Mouse (Mus musculus): Measurements from ENCODE around the gene Rpl11.

Rpl11 gene

DNA sequence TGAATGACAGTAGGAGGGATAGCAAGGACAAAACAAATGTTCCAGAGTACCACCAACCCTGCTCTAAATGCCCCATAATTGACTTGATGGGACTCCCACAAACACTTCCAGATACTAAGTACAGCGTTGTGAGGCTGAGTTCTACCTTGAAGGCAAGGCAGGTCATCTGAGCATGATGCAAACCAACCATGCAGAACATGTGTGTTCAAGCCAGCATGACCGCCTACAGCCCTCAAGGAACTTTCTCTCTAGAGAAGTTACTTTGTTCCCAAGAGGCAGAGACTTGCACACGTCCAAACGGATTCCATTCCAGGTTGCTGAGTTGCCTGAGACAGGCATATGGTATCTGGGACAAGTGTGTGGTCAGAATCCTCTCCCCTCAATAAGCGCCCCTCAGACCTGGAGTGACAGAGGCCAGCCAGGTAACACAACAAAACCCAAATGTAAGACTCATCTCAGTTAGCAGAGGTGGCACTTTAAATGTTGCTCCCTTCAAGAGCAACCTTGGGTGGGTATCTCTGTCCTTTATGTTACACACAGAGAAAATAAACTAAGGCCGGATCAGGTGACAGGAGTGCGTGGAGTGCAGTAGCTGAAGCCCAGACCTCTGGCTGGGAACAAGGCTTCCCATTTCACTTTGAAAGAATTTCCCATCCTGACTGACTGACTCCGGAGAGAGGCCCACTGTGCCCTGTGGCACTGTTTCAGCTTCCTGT is 25.7 kb downstream of the Rpl11 start:
- DNase-seq (ENCODE audit: low spot score in 2 of 2): no peak

- DNase-seq (ENCODE audit: low spot score in 2 of 2): no peak
These were observed 27.9 kb downstream of the Rpl11 start for GRCm38 (mm10) chr4:136025350-136025749.

DNA sequence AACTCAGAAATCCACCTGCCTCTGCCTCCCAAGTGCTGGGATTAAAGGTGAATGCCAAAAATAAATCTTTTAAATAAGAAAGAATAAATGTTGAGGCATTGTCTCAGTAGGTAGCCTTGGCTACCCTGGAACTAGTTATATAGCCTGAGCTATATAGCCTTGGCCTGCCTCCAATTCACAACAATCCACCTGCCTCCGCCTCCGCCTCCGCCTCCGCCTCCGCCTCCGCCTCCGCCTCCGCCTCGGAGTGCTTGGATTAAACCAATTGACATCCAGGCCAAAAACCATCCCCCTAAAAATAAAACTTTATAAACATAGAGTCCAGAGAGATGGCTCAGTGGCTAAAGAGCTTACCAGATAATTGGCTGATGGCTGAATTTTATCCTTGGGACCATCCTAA is 30.3 kb downstream of the Rpl11 start:
- DNase-seq (ENCODE audit: low spot score in 2 of 2): no peak

DNA sequence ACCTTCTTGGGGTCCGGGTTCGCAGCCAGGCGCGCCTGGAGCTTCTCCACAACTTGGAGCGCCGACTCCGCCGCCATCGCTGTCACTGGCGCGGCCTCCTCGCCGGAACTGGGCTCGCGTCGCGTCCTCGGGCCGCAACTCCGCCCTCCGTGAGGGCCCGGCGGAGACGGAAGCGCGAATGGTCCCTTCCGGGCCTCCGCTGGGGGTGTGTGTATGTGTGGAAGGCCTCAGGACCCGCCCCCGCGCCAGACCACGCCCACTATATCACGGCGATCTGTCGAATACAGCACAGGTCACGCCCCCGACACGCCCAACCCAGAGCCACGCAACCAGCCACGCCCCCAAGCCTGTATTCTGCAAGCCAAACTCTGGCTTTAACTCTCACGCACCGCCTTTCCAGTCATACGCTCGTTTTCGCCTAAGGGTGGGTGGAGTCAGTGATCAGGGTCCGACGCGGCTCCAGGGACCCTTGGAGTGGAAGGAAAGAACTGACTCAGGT is 31.6 kb downstream of the Rpl11 start, which contains the start of gene Eloa:
Gene Eloa (minus strand): TSS at position 215 of the 499 bp plus-strand sequence.
- DNase-seq (ENCODE audit: low spot score in 2 of 2): peak; percentile 100

DNA sequence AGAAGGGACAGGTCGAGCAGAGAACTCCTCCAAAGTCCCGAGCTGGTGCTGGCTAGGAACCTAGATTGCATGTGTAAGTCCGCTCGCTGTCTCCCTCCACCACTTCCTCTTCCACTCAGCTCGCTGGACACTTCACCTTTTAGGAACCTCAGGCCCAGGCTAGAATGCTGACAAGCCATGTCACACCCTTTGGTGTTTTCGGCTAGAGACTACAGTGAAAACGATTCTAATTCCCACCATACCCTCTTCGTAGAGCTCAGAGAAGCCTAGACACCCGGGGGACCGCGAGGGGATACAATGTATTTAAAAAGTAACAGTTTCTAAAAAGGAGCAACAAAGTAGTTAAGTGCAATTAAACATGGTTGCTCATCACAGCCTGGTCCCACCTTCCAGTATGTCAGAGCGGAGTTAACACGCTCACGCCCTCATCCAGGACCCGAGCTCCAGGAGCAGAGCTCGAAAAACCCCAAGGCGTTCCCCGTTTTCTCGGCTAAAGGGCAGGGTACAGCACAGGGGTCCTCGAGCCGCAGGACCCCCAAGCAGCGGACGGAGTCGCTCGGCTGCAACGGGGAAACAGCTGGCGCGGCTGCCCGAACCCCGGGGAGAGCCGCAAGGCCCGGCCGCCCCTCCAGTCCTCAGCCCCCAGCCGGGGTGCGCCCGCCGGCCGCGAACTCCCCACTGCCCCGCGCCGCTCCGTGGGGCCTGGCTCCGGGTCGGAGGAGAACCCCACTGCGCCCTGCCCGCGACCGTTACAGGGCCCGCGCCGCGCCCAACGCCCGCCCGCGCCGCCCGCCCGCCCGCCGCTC is 32.3 kb downstream of the Rpl11 start:
- peak; percentile 13 to 26 for DNase-seq (ENCODE audit: low spot score in 2 of 2)

DNA sequence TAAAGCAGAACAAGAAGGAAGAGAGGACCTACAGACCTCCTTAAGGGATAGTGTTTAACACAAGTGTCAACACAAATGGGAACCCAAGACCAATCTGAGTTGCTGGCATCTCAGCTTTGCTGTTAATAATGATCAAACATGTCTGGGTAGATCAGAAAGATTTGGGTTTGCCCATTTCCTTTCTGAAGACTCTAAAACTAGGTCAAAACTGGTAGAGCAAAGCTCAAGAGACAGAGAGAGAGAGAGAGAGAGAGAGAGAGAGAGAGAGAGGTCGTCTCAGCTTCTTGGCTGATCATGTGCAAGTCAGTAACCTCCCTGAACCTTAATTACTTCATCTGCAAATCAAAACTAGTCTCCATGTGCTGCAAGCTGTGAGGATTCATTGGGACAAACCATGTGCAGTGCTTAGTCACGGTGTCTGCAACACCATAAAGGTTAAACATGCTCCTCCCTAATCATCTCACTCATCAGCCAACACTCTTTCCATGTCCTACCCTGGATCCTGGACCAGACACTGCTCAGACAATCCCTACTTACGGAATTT is 37.1 kb downstream of the Rpl11 start:
- no peak for DNase-seq (ENCODE audit: low spot score in 2 of 2)

DNA sequence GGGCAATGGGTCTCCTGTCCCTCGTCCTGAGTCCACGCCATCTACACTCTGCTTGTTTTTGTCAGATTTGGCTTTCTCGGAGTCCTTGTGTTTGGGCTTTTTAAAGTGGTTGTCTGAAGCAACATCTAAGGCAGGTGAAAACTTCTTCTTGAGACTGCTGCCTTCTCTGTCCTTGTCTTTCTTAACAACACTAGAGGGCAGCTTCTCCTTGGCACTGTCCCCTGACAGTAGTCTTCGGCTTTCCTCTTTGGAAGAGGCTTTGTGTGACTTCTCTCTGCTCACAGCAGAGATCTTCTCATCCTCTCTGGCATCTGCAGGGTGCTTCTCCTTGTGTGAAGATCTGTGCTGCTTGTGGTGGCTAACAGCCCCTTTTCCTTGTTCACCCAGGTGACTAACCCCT is 42.6 kb downstream of the Rpl11 start:
- DNase-seq (ENCODE audit: low spot score in 2 of 2): no peak

- DNase-seq (ENCODE audit: low spot score in 2 of 2): no peak
These were observed 44.3 kb downstream of the Rpl11 start for GRCm38 (mm10) chr4:136008782-136009447.

DNA sequence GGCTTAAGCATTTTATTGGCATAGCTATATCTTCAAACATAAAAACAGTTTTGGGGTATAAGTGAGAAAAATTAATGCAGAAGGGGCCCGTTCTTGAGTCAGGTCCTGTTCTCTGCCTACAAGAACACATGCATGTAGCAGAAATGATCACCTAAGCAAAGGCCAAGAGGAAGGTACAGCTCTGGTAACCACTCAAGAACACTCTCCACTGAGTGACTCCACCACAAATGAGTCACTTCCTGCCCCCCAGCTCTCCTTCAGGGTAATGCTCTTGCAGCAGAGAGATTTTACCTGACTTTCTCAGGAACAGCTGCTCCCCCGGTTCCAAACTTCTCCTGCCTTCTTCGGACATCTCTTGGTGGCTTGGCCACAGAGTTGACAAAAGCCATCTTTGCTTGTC is 46.4 kb downstream of the Rpl11 start:
- DNase-seq (ENCODE audit: low spot score in 2 of 2): no peak

GRCm38 (mm10) chr4:136004921-136005320 is 48.3 kb downstream of the Rpl11 start:
- DNase-seq (ENCODE audit: low spot score in 2 of 2): no peak

GRCm38 (mm10) chr4:136004107-136004675 is 49.0 kb downstream of the Rpl11 start:
- DNase-seq (ENCODE audit: low spot score in 2 of 2): no peak

GRCm38 (mm10) chr4:135995118-135995517 is 58.1 kb downstream of the Rpl11 start:
- DNase-seq (ENCODE audit: low spot score in 2 of 2): no peak

- no peak for DNase-seq (ENCODE audit: low spot score in 2 of 2)
These were observed 59.3 kb downstream of the Rpl11 start for GRCm38 (mm10) chr4:135993941-135994340.

- no peak for DNase-seq (ENCODE audit: low spot score in 2 of 2)
These were observed 65.5 kb downstream of the Rpl11 start for GRCm38 (mm10) chr4:135987714-135988113.

DNA sequence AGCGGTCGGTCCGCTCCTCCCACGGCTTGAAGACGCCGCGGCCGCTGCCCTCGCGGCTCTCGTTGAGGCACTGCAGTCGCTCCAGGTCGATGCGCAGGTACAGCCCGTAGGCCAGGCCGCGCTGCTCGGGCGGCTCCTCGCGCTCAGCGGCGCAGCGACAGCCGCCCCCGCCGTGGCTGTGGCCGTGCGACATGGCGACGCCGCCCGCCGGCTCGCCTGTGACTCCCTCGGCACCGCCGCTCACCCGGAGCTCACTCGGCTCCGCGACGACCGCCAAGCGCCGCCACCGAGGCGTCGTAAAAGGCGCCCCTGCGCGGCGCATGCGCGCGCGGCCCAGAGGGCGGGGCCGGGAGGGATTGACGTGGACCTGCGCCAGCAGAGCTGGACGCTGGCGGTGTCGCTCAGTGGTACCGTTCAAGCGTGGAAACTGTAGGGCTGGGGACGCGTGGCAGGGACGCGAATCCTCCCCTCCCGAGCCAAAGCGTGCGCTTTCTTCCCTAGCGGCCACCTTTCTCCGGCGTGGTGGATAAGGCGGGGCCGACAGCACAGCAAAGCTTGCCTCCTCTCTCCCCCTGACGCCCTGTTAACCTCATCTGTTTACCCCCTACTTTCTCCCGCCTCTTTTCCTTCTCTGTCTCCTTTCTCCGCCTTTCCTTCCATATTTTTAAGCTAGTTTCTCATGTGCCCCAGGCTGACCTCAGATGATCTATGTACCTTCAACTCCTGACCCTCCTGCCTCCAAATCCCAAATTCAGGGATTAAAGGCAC is 66.1 kb downstream of the Rpl11 start, which contains the start of gene Pithd1:
Gene Pithd1 (minus strand): TSS at position 322 of the 768 bp plus-strand sequence.
- peak; percentile 89 to 91 for DNase-seq (ENCODE audit: low spot score in 2 of 2)

GRCm38 (mm10) chr4:135986301-135986942 is 66.8 kb downstream of the Rpl11 start:
- DNase-seq (ENCODE audit: low spot score in 2 of 2): no peak

GRCm38 (mm10) chr4:135985769-135986168 is 67.5 kb downstream of the Rpl11 start:
- no peak for DNase-seq (ENCODE audit: low spot score in 2 of 2)

DNA sequence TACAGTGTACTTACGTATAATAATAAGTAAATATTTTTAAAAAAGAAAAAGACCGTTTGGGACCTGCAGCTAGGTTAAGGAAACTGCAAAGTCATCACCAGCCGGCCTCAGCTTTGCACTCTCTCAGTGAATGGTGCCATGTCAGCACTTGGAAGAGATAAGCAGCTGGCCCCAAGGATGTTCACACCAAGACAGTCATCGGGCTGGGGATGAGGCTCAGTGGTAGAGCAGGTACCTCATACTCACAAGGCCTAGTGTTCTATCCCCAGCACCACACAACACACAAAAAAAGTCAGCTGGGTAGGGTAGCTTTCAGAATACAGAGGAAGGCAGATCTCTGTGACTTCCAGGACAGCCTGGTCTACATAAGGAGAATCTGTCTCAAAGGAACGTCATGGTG is 68.0 kb downstream of the Rpl11 start:
- DNase-seq (ENCODE audit: low spot score in 2 of 2): peak; percentile 46 to 58

DNA sequence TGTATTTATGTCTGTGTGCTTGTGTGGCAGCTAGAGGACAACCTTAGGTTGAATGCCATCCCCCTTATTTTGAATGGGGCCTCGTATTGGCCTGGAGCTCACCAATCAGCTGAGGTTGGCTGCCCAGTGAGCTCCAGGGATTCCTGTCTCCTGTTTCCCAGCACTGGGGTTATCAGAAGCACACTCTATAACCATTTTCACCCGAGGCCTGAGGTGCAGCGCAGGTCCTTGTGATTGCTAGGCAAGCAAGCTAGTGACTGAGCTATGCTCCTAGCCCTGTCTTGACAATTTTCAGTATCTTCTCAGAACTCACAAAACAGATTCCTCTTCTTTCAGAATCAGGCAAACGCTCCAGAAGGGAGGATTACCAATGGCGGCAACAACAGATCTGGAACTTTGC is 68.7 kb downstream of the Rpl11 start:
- no peak for DNase-seq (ENCODE audit: low spot score in 2 of 2)

DNA sequence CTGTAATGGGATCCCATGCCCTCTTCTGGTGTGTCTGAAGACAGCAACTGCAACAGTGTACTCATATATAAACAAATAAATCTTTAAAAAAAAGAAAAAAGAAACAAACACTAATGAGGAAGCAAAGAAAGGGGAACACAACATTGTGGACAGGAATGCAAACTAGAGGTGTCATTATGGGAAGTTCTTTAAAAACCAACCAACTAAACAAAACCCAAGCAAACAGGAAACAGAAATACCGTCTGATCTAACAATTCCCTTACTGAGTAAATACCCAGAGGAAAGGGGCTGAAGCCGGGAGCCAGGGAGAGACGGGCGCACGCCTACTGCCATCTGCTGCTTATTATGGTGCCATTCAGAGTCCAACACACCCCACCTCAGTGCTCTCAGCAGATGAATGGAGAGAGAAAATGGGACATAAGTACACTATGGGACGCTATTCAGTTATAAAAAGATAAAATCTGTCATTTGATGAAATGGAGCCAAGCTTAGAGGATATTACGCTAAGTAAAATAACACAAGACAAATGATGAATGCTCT is 71.6 kb downstream of the Rpl11 start:
- DNase-seq (ENCODE audit: low spot score in 2 of 2): no peak
